Mouse (Mus musculus) Muller cell, postnatal 12 days (primary cell): ENCODE data around the gene Plod3.

Experiments
- DNase-seq: peaks from one replicate; pipeline ENCODE4 v3.0.0-alpha.2; 2015; ENCODE audit errors: inconsistent ontology term

The Plod3 gene

GRCm38 (mm10) chr5:136962966-136963540 is 23.8 kb upstream of the Plod3 start:
- DNase-seq, result no peak

- DNase-seq, result no peak
These were observed 21.6 kb upstream of the Plod3 start for GRCm38 (mm10) chr5:136965210-136965609.

GRCm38 (mm10) chr5:136965686-136966085 is 21.1 kb upstream of the Plod3 start:
- no peak for DNase-seq

- DNase-seq, result no peak
These were observed 20.5 kb upstream of the Plod3 start, which contains the start of gene Cldn15 for GRCm38 (mm10) chr5:136966331-136966730. TSS of gene Cldn15 (plus strand) at chr5:136966616.

GRCm38 (mm10) chr5:136966861-136967455 is 19.9 kb upstream of the Plod3 start:
- DNase-seq, result no peak

GRCm38 (mm10) chr5:136967592-136967991 is 19.2 kb upstream of the Plod3 start:
- DNase-seq, result no peak

- peak; percentile 16 for DNase-seq
These were observed 16.1 kb upstream of the Plod3 start for GRCm38 (mm10) chr5:136970703-136971102.

- DNase-seq, result no peak
These were observed 13.1 kb upstream of the Plod3 start for GRCm38 (mm10) chr5:136973670-136974069.

GRCm38 (mm10) chr5:136977769-136978168 is 9.1 kb upstream of the Plod3 start:
- DNase-seq, result no peak

GRCm38 (mm10) chr5:136979762-136980161 is 7.1 kb upstream of the Plod3 start:
- DNase-seq, result no peak

- DNase-seq, result no peak
These were observed 5.8 kb upstream of the Plod3 start for GRCm38 (mm10) chr5:136980974-136981373.

GRCm38 (mm10) chr5:136982338-136982930 is 4.4 kb upstream of the Plod3 start:
- no peak for DNase-seq

- no peak for DNase-seq
These were observed 2.0 kb upstream of the Plod3 start for GRCm38 (mm10) chr5:136984828-136985227.

- DNase-seq, result peak; percentile 89
These were observed 517 bp downstream of the Plod3 start for GRCm38 (mm10) chr5:136987138-136987933.

GRCm38 (mm10) chr5:136987934-136988271 is 1.1 kb downstream of the Plod3 start, which contains the start of gene Znhit1:
TSS of gene Znhit1 (minus strand) at chr5:136988021.
- no peak for DNase-seq

GRCm38 (mm10) chr5:136988420-136988819 is 1.6 kb downstream of the Plod3 start:
- DNase-seq, result no peak

GRCm38 (mm10) chr5:136989801-136990200 is 3.0 kb downstream of the Plod3 start:
- DNase-seq, result no peak

- DNase-seq, result no peak
These were observed 12.6 kb downstream of the Plod3 start for GRCm38 (mm10) chr5:136999449-136999848.

GRCm38 (mm10) chr5:137000612-137001011 is 13.8 kb downstream of the Plod3 start:
- DNase-seq, result no peak

GRCm38 (mm10) chr5:137007276-137007675 is 20.5 kb downstream of the Plod3 start:
- DNase-seq, result no peak

GRCm38 (mm10) chr5:137009988-137010387 is 23.2 kb downstream of the Plod3 start:
- DNase-seq, result peak; percentile 26

GRCm38 (mm10) chr5:137012401-137012950 is 25.7 kb downstream of the Plod3 start:
- DNase-seq, result peak; percentile 78
